Mouse (Mus musculus): ENCODE data around the gene Rinl.
A peak's percentile ranks its signal among the peaks of the same experiment; 100 is the strongest.

The Rinl gene

GRCm38 (mm10) chr7:28788307-28789195 is at the start of gene Rinl:
TSS of gene Rinl (plus strand) at chr7:28788969.
- DNase-seq: no peak

GRCm38 (mm10) chr7:28739829-28740228 is 48.9 kb upstream of the Rinl start:
- peak; percentile 53 for DNase-seq

GRCm38 (mm10) chr7:28740949-28741348 is 47.8 kb upstream of the Rinl start:
- no peak for DNase-seq

- DNase-seq: no peak
Measured at GRCm38 (mm10) chr7:28741368-28741708, 47.4 kb upstream of the Rinl start.

GRCm38 (mm10) chr7:28741709-28742438 is 46.9 kb upstream of the Rinl start, which contains the start of the genes Mrps12 and Sars2:
TSS of gene Mrps12 (minus strand) at chr7:28741820.
TSS of gene Sars2 (plus strand) at chr7:28741992.
- DNase-seq: peak; percentile 97

- no peak for DNase-seq
Measured at GRCm38 (mm10) chr7:28749935-28750334, 38.8 kb upstream of the Rinl start.

- no peak for DNase-seq
Measured at GRCm38 (mm10) chr7:28756079-28756478, 32.7 kb upstream of the Rinl start, which contains the start of gene Ccer2. TSS of gene Ccer2 (plus strand) at chr7:28756174.

GRCm38 (mm10) chr7:28758623-28759022 is 30.1 kb upstream of the Rinl start:
- no peak for DNase-seq

GRCm38 (mm10) chr7:28761907-28762306 is 26.9 kb upstream of the Rinl start:
- no peak for DNase-seq

GRCm38 (mm10) chr7:28765211-28765610 is 23.6 kb upstream of the Rinl start:
- DNase-seq: no peak

- DNase-seq: peak; percentile 99
Measured at GRCm38 (mm10) chr7:28766173-28766879, 22.4 kb upstream of the Rinl start, which contains the start of gene Sirt2. TSS of gene Sirt2 (plus strand) at chr7:28766735.

- no peak for DNase-seq
Measured at GRCm38 (mm10) chr7:28766910-28767309, 21.9 kb upstream of the Rinl start.

- peak; percentile 68 for DNase-seq
Measured at GRCm38 (mm10) chr7:28767462-28767965, 21.3 kb upstream of the Rinl start, which contains the start of gene Nfkbib. TSS of gene Nfkbib (minus strand) at chr7:28767512.

GRCm38 (mm10) chr7:28769414-28769958 is 19.3 kb upstream of the Rinl start:
- DNase-seq: no peak

- no peak for DNase-seq
Measured at GRCm38 (mm10) chr7:28770309-28770708, 18.5 kb upstream of the Rinl start.

GRCm38 (mm10) chr7:28771867-28772266 is 16.9 kb upstream of the Rinl start:
- DNase-seq: no peak

- no peak for DNase-seq
Measured at GRCm38 (mm10) chr7:28773163-28773562, 15.6 kb upstream of the Rinl start.

GRCm38 (mm10) chr7:28774164-28774563 is 14.6 kb upstream of the Rinl start:
- DNase-seq: no peak

GRCm38 (mm10) chr7:28775129-28775528 is 13.6 kb upstream of the Rinl start:
- no peak for DNase-seq

GRCm38 (mm10) chr7:28778825-28779224 is 9.9 kb upstream of the Rinl start:
- DNase-seq: no peak

- DNase-seq: peak; percentile 89
Measured at GRCm38 (mm10) chr7:28780067-28780658, 8.6 kb upstream of the Rinl start.

GRCm38 (mm10) chr7:28780857-28781256 is 7.9 kb upstream of the Rinl start:
- DNase-seq: no peak
